Mouse (Mus musculus) embryo, embryonic 10 days (tissue): ENCODE data around the gene Olfr339.
"Not testable (repeated sequence)": the region's sequence is repeated elsewhere in the genome, so short reads cannot be mapped to it uniquely, and the experiment has no call there.

Experiments
- DNase-seq: peaks from one replicate; pipeline ENCODE4 v3.0.0-alpha.2; 2015; ENCODE audit warnings: low spot score

Olfr339 gene

GRCm38 (mm10) chr2:36418647-36419046 lies at the start of gene Olfr339:
TSS of gene Olfr339 (plus strand) at chr2:36418947.
- no peak for DNase-seq

GRCm38 (mm10) chr2:36373219-36373618 lies 45.5 kb upstream of the Olfr339 start, which contains the start of gene Olfr338:
TSS of gene Olfr338 (plus strand) at chr2:36373519.
- no peak for DNase-seq

DNA sequence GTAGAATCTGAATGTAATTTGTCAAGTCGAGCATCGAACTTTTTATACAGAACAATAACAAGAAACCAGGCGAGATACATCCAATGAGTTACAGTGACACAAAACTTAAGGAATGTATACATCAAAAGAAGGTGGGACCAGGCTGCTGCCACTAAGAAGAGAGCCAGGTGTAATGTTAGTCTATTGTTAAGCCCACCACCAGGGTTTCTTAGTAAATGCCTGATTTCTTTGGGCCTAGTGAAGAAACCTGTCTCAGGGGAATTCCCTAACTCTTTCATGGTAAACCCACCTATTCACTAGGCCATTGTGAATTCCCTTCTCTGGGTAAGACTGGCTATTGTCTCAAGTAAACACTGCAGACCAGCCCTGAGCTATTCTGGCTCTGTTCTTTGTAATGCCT lies 3.6 kb upstream of the Olfr339 start:
- DNase-seq: not testable (repeated sequence)

DNA sequence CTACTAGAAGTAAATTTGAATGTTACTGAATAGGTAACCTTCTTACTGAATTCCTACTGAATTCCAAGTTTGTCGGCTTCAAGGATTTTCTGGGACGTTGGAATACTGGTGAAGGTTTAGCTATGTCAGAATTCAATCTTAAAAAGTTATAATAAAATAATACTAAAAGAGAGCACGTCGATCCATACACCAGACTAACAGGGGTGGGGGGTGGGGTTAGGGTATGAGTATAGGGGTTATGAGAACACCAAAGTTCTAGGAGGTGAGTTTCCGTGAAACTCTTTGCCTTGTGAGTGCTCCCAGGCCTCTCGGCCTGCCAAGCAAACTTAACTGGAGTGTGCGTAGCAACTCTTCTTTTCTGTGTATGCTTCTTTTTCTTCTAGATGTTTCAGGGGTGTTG lies 3.2 kb upstream of the Olfr339 start:
- DNase-seq: not testable (repeated sequence)

- no peak for DNase-seq
Observed at GRCm38 (mm10) chr2:36452287-36452686, 33.5 kb downstream of the Olfr339 start, which contains the start of gene Olfr340. TSS of gene Olfr340 (plus strand) at chr2:36452587.

DNA sequence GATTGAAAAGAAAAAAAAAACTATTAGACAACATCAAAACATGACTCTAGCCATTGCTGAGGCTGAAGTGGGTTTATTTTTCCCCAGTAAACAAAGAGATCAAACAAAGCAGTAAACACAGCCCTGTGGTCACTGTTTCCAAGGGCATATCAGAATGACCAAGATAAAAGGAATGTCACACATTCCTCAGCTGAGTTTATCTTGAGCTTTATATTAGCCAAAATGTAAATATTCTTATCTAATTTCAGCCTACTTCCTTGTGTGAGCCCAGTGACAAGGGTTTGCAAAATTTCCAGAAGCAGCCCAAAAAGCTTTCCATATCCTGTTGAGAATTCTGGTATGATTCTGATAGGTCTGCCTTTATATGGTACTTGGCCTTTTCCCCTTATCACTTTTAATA lies 54.9 kb downstream of the Olfr339 start:
- DNase-seq: no peak
